Mouse (Mus musculus): ENCODE measurements around the gene Cdan1. TPM values are rescaled to one million over a fixed set of nuclear protein-coding genes. Genes with fewer than 3 reads are reported as not detected.

The Cdan1 gene
- 2.9 and 3.6 TPM in 2 replicates for polyA plus RNA-seq (2015; fragmentation: Nextera tagmentation; extraction: Ambion mirVana)

- DNase-seq, result peak; percentile 64
- 2% methylated on average over 67 of the region's 71 CpGs for WGBS (ENCODE audit: insufficient replicate concordance)
- Histone ChIP-seq H3K4me2 (peak within 1 kb of the TSS; percentile 92), H3K4me1 (replicated peaks) (peaks cover 38% of the 10 kb centered on the region), H3K9ac (peak within 1 kb of the TSS; percentile 88), H3K27me3 (no peaks in the 10 kb centered on the region), H3K27ac (peak within 1 kb of the TSS; percentile 68), H3K36me3 (no peaks in the 10 kb centered on the region), H3K4me3 (replicated peaks) (peak within 1 kb of the TSS; percentile 95), H3K9me3 (replicated peaks) (no peaks in the 10 kb centered on the region)
- peak; percentile 66 for ATAC-seq (ENCODE audit: low read depth)
Observed at GRCm38 (mm10) chr2:120849449-120850423, at the start of gene Cdan1. TSS of gene Cdan1 (minus strand) at chr2:120850128.

DNA sequence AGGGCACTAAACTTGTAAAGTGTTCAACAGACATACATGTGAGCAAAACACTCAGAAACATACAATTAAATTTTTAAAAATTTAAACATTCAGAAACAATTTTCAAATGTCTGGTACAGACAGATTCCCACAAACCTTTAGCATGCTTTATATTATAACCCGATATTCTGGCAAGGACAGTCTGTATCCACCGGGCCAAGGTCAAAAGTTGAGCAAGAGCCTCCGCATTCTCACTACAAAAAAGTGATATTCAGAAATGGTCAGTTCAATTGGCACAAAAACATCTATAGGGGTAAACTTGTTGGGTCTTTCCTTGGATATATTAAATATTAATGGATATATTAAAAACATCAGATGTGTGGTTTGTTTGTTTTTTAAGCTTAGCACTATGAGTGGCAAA is 46.4 kb upstream of the Cdan1 start:
- no peak for DNase-seq
- 88% methylated on average over 3 of the region's 3 CpGs for WGBS (ENCODE audit: insufficient replicate concordance)

GRCm38 (mm10) chr2:120887601-120888000 is 37.7 kb upstream of the Cdan1 start:
- Histone ChIP-seq H3K4me1 (replicated peaks) (no peaks in the 10 kb centered on the region), H3K4me2 (no peak overlapping the region), H3K9me3 (replicated peaks) (no peaks in the 10 kb centered on the region), H3K9ac (no peak overlapping the region), H3K27me3 (no peaks in the 10 kb centered on the region), H3K27ac (no peak overlapping the region), H3K4me3 (replicated peaks) (no peak overlapping the region), H3K36me3 (peaks cover 64% of the 10 kb centered on the region)
- DNase-seq (no peak), ATAC-seq (ENCODE audit: low read depth) (no peak)
- WGBS (ENCODE audit: insufficient replicate concordance), result 78% methylated on average over 5 of the region's 5 CpGs

More for the DNA sequence above, 46.4 kb upstream of the Cdan1 start:
- ATAC-seq (ENCODE audit: low read depth), result no peak
- H3K9ac ChIP-seq, result no peak overlapping the region
- H3K4me1 ChIP-seq (replicated peaks), result no peaks in the 10 kb centered on the region
- no peaks in the 10 kb centered on the region for H3K27me3 ChIP-seq
- no peaks in the 10 kb centered on the region for H3K9me3 ChIP-seq (replicated peaks)
- no peak overlapping the region for H3K4me2 ChIP-seq
- peaks cover 78% of the 10 kb centered on the region for H3K36me3 ChIP-seq
- no peak overlapping the region for H3K27ac ChIP-seq
- H3K4me3 ChIP-seq (replicated peaks), result no peak overlapping the region

GRCm38 (mm10) chr2:120873192-120873591 is 23.3 kb upstream of the Cdan1 start:
- DNase-seq (no peak), ATAC-seq (ENCODE audit: low read depth) (no peak)
- Histone ChIP-seq H3K9ac (no peak overlapping the region), H3K9me3 (replicated peaks) (no peaks in the 10 kb centered on the region), H3K4me2 (no peak overlapping the region), H3K4me1 (replicated peaks) (no peaks in the 10 kb centered on the region), H3K27me3 (no peaks in the 10 kb centered on the region), H3K4me3 (replicated peaks) (no peak overlapping the region), H3K36me3 (peaks cover 56% of the 10 kb centered on the region), H3K27ac (no peak overlapping the region)
- WGBS (ENCODE audit: insufficient replicate concordance), result 71% methylated on average over 2 of the region's 2 CpGs

- no peak overlapping the region for H3K4me2 ChIP-seq
- H3K27me3 ChIP-seq, result no peaks in the 10 kb centered on the region
- no peaks in the 10 kb centered on the region for H3K9me3 ChIP-seq (replicated peaks)
- ATAC-seq (ENCODE audit: low read depth) (no peak), DNase-seq (no peak)
- no peak overlapping the region for H3K9ac ChIP-seq
- 80% methylated on average over 9 of the region's 9 CpGs for WGBS (ENCODE audit: insufficient replicate concordance)
- peaks cover 63% of the 10 kb centered on the region for H3K36me3 ChIP-seq
- no peak overlapping the region for H3K4me3 ChIP-seq (replicated peaks)
- no peaks in the 10 kb centered on the region for H3K4me1 ChIP-seq (replicated peaks)
- no peak overlapping the region for H3K27ac ChIP-seq
Observed at GRCm38 (mm10) chr2:120871447-120872336, 21.8 kb upstream of the Cdan1 start.

GRCm38 (mm10) chr2:120867336-120867735 is 17.4 kb upstream of the Cdan1 start:
- Histone ChIP-seq H3K27ac (no peak overlapping the region), H3K4me1 (replicated peaks) (no peaks in the 10 kb centered on the region), H3K4me2 (no peak overlapping the region), H3K9me3 (replicated peaks) (no peaks in the 10 kb centered on the region), H3K36me3 (peaks cover 67% of the 10 kb centered on the region), H3K4me3 (replicated peaks) (no peak overlapping the region), H3K27me3 (no peaks in the 10 kb centered on the region), H3K9ac (no peak overlapping the region)
- WGBS (ENCODE audit: insufficient replicate concordance), result 87% methylated on average over 5 of the region's 5 CpGs
- ATAC-seq (ENCODE audit: low read depth) (no peak), DNase-seq (no peak)

DNA sequence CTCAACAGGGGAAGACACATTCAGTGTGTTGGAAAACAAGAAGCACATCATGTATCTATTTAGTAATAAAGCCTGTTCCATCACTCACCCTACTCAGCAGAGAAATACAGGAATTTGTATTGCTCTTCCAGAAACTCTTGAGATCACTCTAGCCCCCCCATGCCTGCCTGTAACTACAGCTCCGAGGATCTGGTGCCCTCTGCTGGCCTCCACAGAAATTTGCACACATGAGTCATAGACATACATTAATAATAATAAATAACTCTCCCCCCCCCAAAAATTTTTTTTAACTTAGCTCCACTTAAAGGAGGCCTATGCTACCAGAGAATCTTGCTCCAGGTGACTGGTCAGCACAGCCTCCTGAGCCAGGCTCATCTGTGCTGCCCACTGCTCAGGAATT is 16.6 kb upstream of the Cdan1 start:
- DNase-seq, result no peak

GRCm38 (mm10) chr2:120863389-120863788 is 13.5 kb upstream of the Cdan1 start:
- Histone ChIP-seq H3K9ac (no peak overlapping the region), H3K4me2 (no peak overlapping the region), H3K4me3 (replicated peaks) (no peak overlapping the region), H3K27me3 (no peaks in the 10 kb centered on the region), H3K27ac (no peak overlapping the region), H3K36me3 (peaks cover 59% of the 10 kb centered on the region), H3K4me1 (replicated peaks) (no peaks in the 10 kb centered on the region), H3K9me3 (replicated peaks) (no peaks in the 10 kb centered on the region)
- WGBS (ENCODE audit: insufficient replicate concordance), result 93% methylated on average over 1 of the region's 1 CpGs
- ATAC-seq (ENCODE audit: low read depth) (no peak), DNase-seq (no peak)

More for the DNA sequence above, 16.6 kb upstream of the Cdan1 start:
- ATAC-seq (ENCODE audit: low read depth), result no peak
- H3K4me2 ChIP-seq, result no peak overlapping the region
- H3K27ac ChIP-seq, result no peak overlapping the region
- H3K36me3 ChIP-seq, result peaks cover 65% of the 10 kb centered on the region
- no peaks in the 10 kb centered on the region for H3K27me3 ChIP-seq
- H3K4me3 ChIP-seq (replicated peaks), result no peak overlapping the region
- no peaks in the 10 kb centered on the region for H3K4me1 ChIP-seq (replicated peaks)
- 4% methylated on average over 1 of the region's 1 CpGs for WGBS (ENCODE audit: insufficient replicate concordance)
- H3K9ac ChIP-seq, result no peak overlapping the region
- H3K9me3 ChIP-seq (replicated peaks), result no peaks in the 10 kb centered on the region

- DNase-seq (no peak), ATAC-seq (ENCODE audit: low read depth) (no peak)
- no peaks in the 10 kb centered on the region for H3K9me3 ChIP-seq (replicated peaks)
- no peak overlapping the region for H3K4me2 ChIP-seq
- WGBS (ENCODE audit: insufficient replicate concordance), result 82% methylated on average over 1 of the region's 1 CpGs
- peaks cover 42% of the 10 kb centered on the region for H3K36me3 ChIP-seq
- no peaks in the 10 kb centered on the region for H3K4me1 ChIP-seq (replicated peaks)
- H3K9ac ChIP-seq, result no peak overlapping the region
- H3K27ac ChIP-seq, result no peak overlapping the region
- no peaks in the 10 kb centered on the region for H3K27me3 ChIP-seq
- no peak overlapping the region for H3K4me3 ChIP-seq (replicated peaks)
Observed at GRCm38 (mm10) chr2:120860699-120861098, 10.8 kb upstream of the Cdan1 start.

DNA sequence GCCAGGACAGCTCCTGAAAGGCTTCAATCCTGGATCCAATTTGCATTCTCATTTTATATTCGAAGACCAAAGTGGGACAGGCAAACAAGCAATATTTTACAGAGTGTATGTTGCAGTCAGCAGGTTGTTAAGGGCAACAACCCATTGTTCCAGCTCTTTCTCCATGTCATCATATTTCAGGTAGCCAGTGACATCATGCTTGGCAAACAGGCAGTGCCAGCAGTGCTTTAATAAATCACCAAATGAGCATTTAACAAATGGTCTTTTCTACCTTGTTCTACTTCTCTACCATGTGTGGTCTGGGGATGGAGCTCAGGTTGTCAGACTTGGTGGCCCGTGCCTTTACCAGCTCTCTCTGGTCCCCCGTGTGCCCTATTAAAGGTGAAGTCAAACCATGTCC is 8.2 kb upstream of the Cdan1 start:
- ATAC-seq (ENCODE audit: low read depth), result no peak
- no peak for DNase-seq
- H3K4me3 ChIP-seq (replicated peaks), result no peak overlapping the region
- peaks cover 2% of the 10 kb centered on the region; the same call in 1 of the 2 replicates for H3K4me1 ChIP-seq (replicated peaks)
- H3K9ac ChIP-seq, result no peak overlapping the region
- no peak overlapping the region for H3K27ac ChIP-seq
- no peaks in the 10 kb centered on the region for H3K9me3 ChIP-seq (replicated peaks)
- no peak overlapping the region for H3K4me2 ChIP-seq
- WGBS (ENCODE audit: insufficient replicate concordance), result 82% methylated on average over 3 of the region's 3 CpGs
- H3K27me3 ChIP-seq, result no peaks in the 10 kb centered on the region
- H3K36me3 ChIP-seq, result peaks cover 23% of the 10 kb centered on the region

- DNase-seq (no peak), ATAC-seq (ENCODE audit: low read depth) (no peak)
- Histone ChIP-seq H3K9ac (no peak overlapping the region), H3K27me3 (no peaks in the 10 kb centered on the region), H3K4me3 (replicated peaks) (no peak overlapping the region), H3K36me3 (no peaks in the 10 kb centered on the region), H3K9me3 (replicated peaks) (no peaks in the 10 kb centered on the region), H3K4me1 (replicated peaks) (peaks cover 26% of the 10 kb centered on the region), H3K27ac (no peak overlapping the region), H3K4me2 (no peak overlapping the region)
- 58% methylated on average over 3 of the region's 3 CpGs for WGBS (ENCODE audit: insufficient replicate concordance)
Observed at GRCm38 (mm10) chr2:120853151-120853550, 3.2 kb upstream of the Cdan1 start.
